Mouse (Mus musculus): Measurements from ENCODE around the gene Rhod. TPM values are rescaled to one million over a fixed set of nuclear protein-coding genes. Genes with fewer than 3 reads are reported as not detected.

The Rhod gene
- polyA plus RNA-seq, 1 experiment from 2014 or later: 39.2 TPM

DNA sequence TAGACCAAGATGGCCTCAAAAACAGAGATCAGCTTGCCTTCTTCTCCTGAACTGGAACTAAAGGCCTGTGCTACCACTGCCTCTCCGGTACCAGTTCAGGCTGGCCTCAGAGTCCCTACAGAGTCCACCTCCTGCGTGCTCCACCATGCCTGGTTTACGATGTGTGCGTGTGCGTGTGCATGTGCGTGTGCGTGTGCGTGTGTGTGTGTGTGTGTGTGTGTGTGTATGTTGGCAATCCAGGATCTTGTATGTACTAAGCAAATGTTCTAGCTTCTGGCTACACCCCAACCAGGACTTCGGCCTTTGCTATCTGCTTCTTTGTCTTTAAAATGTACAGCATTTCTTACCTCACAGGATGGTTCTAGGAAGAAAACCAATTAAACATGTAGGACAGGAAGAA is 10.0 kb upstream of the Rhod start:
- H3K4me3 ChIP-seq: no peak overlapping the region
- peaks cover 4% of the 10 kb centered on the region; the same call in 1 of the 2 replicates for H3K36me3 ChIP-seq
- no peaks in the 10 kb centered on the region for H3K9me3 ChIP-seq
- no peaks in the 10 kb centered on the region for H3K27me3 ChIP-seq
- no peak overlapping the region for H3K27ac ChIP-seq
- no peak overlapping the region for H3K9ac ChIP-seq
- 95% methylated on average over 9 of the region's 9 CpGs for WGBS
- H3K4me1 ChIP-seq: peaks cover 15% of the 10 kb centered on the region
- H3K4me2 ChIP-seq: no peak overlapping the region
- no peak for ATAC-seq (ENCODE audit: insufficient number of reproducible peaks, insufficient read depth, low FRiP score, low TSS enrichment, low read depth)

DNA sequence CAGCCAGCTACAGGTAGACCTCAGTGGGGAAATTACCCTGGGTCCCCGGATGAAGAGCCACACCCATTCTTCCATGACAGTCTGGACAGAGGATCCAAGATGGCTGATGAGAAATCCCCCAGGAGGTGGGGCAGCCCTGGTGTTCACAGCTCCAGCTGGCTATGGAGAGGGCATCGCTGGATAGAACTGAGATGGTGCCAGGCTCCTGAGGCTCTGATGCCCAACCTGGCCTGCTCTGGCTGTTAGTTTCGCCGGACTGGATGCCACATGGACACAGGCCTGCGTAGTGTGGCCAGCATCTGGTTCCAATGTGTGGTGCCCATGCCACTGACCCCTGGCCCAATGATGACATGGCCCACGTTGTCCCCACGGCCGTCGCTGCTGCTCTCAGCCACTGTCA is 8.2 kb upstream of the Rhod start:
- H3K36me3 ChIP-seq: peaks cover 5% of the 10 kb centered on the region; the same call in 1 of the 2 replicates
- peaks cover 7% of the 10 kb centered on the region; the same call in 1 of the 2 replicates for H3K4me1 ChIP-seq
- 73% methylated on average over 9 of the region's 9 CpGs for WGBS
- H3K4me3 ChIP-seq: no peak overlapping the region
- no peak overlapping the region for H3K27ac ChIP-seq
- H3K9ac ChIP-seq: no peak overlapping the region
- H3K4me2 ChIP-seq: no peak overlapping the region
- no peaks in the 10 kb centered on the region for H3K27me3 ChIP-seq
- ATAC-seq (ENCODE audit: insufficient number of reproducible peaks, insufficient read depth, low FRiP score, low TSS enrichment, low read depth): no peak
- H3K9me3 ChIP-seq: no peaks in the 10 kb centered on the region

DNA sequence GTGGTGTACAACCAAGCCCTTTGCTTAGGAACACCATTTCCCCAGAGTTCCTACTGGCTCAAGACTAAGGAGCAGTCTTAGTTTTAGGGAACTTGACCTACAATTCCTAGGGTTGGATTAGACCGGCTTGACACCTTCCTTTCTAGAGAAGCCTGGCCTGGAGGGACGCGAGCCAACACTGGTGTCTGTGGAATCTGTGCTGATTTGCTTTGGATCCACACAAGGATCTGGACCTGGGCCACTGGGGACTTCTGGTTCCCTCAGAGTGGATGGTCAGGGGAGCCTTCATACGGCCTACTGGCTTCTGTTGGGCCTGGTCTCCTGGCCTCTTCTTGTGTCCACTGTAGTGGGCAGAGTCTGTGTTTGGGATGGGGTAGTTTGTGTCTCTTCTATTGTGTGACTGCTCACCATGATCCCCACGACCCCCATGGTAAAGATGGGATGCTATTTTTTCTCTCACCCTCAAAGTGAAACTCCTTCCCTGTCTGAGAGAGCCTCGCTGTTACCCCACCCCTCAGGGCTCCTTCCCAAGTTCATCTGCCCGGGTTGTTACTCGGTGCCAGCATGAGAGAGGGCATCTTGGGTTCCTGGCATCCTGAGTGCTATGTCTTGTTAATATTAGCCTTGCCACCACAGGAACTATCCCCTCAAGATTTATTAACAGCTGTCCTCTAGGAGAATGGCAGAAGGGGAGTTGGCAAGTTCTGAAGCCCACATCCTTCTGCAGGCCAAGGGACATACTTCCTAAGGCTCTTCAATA is 7.6 kb upstream of the Rhod start:
- H3K27me3 ChIP-seq: no peaks in the 10 kb centered on the region
- peaks cover 5% of the 10 kb centered on the region; the same call in 1 of the 2 replicates for H3K36me3 ChIP-seq
- H3K9me3 ChIP-seq: no peaks in the 10 kb centered on the region
- peaks cover 8% of the 10 kb centered on the region for H3K4me1 ChIP-seq
- no peak overlapping the region for H3K4me3 ChIP-seq
- H3K4me2 ChIP-seq: no peak overlapping the region
- WGBS: 89% methylated on average over 8 of the region's 8 CpGs
- ATAC-seq (ENCODE audit: insufficient number of reproducible peaks, insufficient read depth, low FRiP score, low TSS enrichment, low read depth): no peak
- H3K9ac ChIP-seq: no peak overlapping the region
- no peak overlapping the region for H3K27ac ChIP-seq

DNA sequence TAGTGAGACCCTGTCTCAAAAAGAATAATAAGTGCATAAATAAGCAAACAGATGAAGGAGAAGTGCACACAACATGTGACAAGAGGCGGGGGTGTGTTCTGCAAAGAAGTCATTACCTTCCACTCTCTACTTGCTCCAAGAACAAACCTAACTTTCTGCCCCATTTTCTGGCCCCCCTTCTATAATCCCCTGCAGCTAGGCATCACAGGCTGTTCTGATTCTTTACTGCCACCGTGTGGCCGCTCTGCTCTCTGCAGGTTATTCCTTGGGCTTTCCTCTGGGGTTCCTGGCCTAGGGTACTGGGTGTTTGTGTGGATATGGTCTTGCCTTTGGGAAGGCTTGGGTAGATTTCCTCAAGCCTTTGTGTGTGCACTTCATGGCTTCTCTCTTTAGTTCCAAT is 3.2 kb upstream of the Rhod start:
- H3K9me3 ChIP-seq: no peaks in the 10 kb centered on the region
- peak overlapping the region; percentile 28; the same call in 1 of the 2 replicates for H3K27ac ChIP-seq
- peaks cover 48% of the 10 kb centered on the region for H3K4me1 ChIP-seq
- no peak for ATAC-seq (ENCODE audit: insufficient number of reproducible peaks, insufficient read depth, low FRiP score, low TSS enrichment, low read depth)
- H3K4me3 ChIP-seq: no peak overlapping the region
- H3K9ac ChIP-seq: no peak overlapping the region
- H3K36me3 ChIP-seq: peaks cover 5% of the 10 kb centered on the region; the same call in 1 of the 2 replicates
- WGBS: 4% methylated on average over 3 of the region's 3 CpGs
- H3K27me3 ChIP-seq: no peaks in the 10 kb centered on the region
- H3K4me2 ChIP-seq: no peak overlapping the region; the same call in 1 of the 2 replicates

DNA sequence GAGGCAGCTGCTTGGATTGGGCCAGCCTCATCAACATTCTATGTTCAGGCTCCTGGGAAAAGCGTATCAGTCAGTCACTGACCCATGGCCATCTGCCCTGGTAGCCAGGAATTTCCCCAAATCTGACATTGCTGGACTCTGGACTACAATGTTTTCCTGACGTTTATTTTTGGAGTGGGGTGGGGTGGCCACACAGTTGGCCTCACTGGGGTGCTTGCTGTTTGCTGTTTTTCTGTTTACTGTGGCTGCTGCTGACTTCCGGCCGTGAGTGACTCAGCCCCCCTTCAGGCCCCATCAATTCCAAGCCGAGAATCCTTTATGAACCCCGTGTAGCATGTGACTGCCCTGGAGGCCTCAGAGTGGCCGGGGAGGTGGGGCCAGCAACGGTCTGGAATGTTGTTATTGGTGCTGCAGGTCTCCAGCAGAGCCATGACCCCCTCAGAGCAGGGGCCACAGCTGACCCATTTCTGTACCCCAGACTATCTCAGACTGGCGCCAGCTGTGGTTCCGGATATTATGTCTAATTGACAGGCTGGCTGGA is 2.5 kb upstream of the Rhod start:
- Histone ChIP-seq H3K4me3 (no peak overlapping the region), H3K36me3 (peaks cover 5% of the 10 kb centered on the region; the same call in 1 of the 2 replicates), H3K9ac (no peak overlapping the region), H3K27me3 (no peaks in the 10 kb centered on the region), H3K4me1 (peaks cover 48% of the 10 kb centered on the region), H3K27ac (peak overlapping the region; percentile 28; the same call in 1 of the 2 replicates), H3K9me3 (no peaks in the 10 kb centered on the region), H3K4me2 (0 out of 2 replicates have a peak overlapping the region, but pooled peaks have one; percentile 5)
- no peak for ATAC-seq (ENCODE audit: insufficient number of reproducible peaks, insufficient read depth, low FRiP score, low TSS enrichment, low read depth)
- WGBS: 24% methylated on average over 10 of the region's 10 CpGs

DNA sequence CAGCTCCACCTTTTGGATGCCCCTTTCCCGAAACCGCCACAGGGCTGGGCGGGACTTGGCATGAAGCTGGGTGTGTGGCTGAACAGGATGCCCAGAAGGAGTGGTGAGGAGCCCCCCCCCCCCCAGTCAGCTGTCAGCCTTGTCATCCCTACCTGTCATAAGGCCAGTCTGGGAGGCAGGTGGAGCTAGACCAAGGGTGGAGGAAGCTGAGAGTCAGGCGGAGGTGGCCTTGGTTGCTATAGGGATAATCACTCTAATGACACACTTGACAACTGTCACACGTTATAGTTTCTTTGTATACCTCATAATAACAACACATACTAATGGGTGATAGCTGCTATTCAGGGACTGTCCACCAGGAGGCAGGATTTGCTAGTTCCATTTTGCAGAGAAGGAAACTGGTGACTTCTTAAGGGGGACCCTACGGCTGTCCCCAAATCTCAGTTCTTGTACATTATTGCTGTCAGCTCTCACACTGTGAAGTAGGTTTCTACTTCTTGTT is 1.9 kb upstream of the Rhod start:
- no peak overlapping the region for H3K4me3 ChIP-seq
- 28% methylated on average over 6 of the region's 6 CpGs for WGBS
- no peak for ATAC-seq (ENCODE audit: insufficient number of reproducible peaks, insufficient read depth, low FRiP score, low TSS enrichment, low read depth)

DNA sequence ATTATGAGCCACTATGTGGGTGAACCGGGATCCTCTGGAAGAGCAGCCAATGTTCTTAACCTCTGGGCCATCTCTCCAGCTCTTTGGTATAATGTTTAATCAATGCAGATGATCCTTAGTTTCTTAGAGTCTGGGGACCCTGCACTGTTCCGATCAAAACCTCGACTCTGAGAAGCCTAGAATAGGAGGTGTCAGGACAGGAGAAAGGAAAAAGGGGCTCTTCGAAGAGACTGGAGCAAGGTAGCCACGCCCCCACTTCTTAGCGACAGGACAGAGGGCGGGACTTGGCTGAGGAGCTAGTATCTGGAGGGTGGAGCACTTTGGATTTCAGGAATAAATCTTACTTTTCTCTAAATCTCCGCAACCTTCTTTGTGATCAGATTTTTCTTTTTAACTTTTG is 990 bp upstream of the Rhod start:
- no peak overlapping the region; the same call in 1 of the 2 replicates for H3K27ac ChIP-seq
- 7% methylated on average over 8 of the region's 8 CpGs for whole genome bisulfite sequencing
- H3K4me1 ChIP-seq: peaks cover 48% of the 10 kb centered on the region
- H3K4me3 ChIP-seq: peak overlapping the region; percentile 78
- H3K9me3 ChIP-seq: no peaks in the 10 kb centered on the region
- peak overlapping the region; percentile 89; the same call in 1 of the 2 replicates for H3K9ac ChIP-seq
- H3K4me2 ChIP-seq: peak overlapping the region; percentile 85
- no peaks in the 10 kb centered on the region for H3K27me3 ChIP-seq
- ATAC-seq (ENCODE audit: insufficient number of reproducible peaks, insufficient read depth, low FRiP score, low TSS enrichment, low read depth): no peak
- H3K36me3 ChIP-seq: peaks cover 19% of the 10 kb centered on the region

More for the DNA sequence above, 1.9 kb upstream of the Rhod start:
- Histone ChIP-seq H3K9ac (peak overlapping the region; percentile 89; the same call in 1 of the 2 replicates), H3K4me1 (peaks cover 48% of the 10 kb centered on the region), H3K4me2 (peak overlapping the region; percentile 85; the same call in 1 of the 2 replicates), H3K9me3 (no peaks in the 10 kb centered on the region), H3K27me3 (no peaks in the 10 kb centered on the region), H3K27ac (no peak overlapping the region), H3K36me3 (peaks cover 9% of the 10 kb centered on the region; the same call in 1 of the 2 replicates)

DNA sequence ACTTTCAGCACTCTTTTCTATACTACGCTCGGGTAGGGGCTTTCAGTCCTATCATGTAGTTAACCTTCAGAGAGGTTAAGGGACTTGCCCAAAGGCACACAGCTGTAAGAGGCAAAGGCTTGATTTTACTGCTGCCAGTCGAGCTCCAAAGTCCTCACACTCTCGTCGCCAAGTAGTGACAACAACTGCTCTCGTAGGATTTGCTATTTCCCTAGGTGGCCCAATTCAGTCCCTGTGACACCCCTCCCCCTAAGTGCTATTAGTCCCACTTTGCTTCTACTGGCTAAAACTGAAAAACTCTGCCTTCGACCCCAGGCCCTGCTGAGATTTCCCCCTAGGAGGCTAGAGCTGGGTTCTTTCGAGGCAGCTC is 456 bp downstream of the Rhod start:
- ATAC-seq (ENCODE audit: insufficient number of reproducible peaks, insufficient read depth, low FRiP score, low TSS enrichment, low read depth): no peak
- no peaks in the 10 kb centered on the region for H3K27me3 ChIP-seq
- peak overlapping the region; percentile 78 for H3K4me3 ChIP-seq
- peak overlapping the region; percentile 85 for H3K4me2 ChIP-seq
- no peaks in the 10 kb centered on the region for H3K9me3 ChIP-seq
- WGBS: 4% methylated on average over 8 of the region's 8 CpGs
- H3K36me3 ChIP-seq: peaks cover 14% of the 10 kb centered on the region
- peak overlapping the region; percentile 89 for H3K9ac ChIP-seq
- peaks cover 48% of the 10 kb centered on the region for H3K4me1 ChIP-seq
- peak overlapping the region; percentile 74 for H3K27ac ChIP-seq

DNA sequence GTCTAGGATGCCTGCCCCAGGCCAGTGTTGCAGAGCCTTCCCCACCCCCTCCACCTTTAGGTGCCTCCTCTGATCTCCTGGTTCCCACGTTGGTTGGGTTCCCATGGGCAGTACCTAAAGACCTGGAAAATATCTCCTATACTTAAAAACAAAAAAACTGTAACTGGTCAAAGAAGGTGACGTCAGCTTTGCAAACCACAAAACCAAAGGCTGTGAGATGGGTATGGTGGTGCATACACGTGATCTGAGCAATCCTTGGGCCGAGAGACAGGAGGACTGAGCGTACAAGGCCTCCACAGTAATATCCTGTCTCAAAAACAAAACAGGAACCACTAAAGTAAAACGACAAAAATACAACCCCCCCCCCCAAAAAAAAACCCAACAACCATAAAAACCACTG is 1.3 kb downstream of the Rhod start:
- Histone ChIP-seq H3K4me1 (peaks cover 48% of the 10 kb centered on the region), H3K9me3 (no peaks in the 10 kb centered on the region), H3K27me3 (no peaks in the 10 kb centered on the region), H3K36me3 (peaks cover 16% of the 10 kb centered on the region), H3K4me3 (0 out of 2 replicates have a peak overlapping the region, but pooled peaks have one; percentile 7), H3K27ac (no peak overlapping the region), H3K9ac (no peak overlapping the region), H3K4me2 (peak overlapping the region; percentile 33)
- ATAC-seq (ENCODE audit: insufficient number of reproducible peaks, insufficient read depth, low FRiP score, low TSS enrichment, low read depth): no peak
- 62% methylated on average over 6 of the region's 6 CpGs for WGBS

DNA sequence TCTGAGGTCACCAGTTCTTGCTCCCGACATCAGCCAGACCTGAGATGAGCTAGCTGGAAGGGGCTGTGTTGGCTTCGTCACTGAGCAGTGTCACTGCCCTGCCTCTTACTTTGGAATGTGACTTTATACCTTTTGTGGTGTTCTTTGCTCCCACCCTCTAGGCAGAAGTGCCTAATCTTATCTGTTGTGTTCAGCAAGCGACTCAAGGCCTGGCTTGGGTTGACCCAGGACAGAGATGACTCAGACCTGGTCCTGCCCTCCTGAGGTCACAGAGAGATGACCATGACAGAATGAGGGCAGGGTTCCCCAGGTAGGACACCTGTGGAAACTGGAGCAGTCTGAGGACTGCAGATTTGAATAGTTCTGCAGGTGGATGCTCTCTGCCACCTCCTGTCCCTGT is 3.0 kb downstream of the Rhod start:
- Histone ChIP-seq H3K9ac (no peak overlapping the region), H3K4me2 (no peak overlapping the region), H3K9me3 (no peaks in the 10 kb centered on the region), H3K4me3 (no peak overlapping the region), H3K36me3 (peaks cover 28% of the 10 kb centered on the region), H3K27ac (no peak overlapping the region), H3K4me1 (peaks cover 34% of the 10 kb centered on the region), H3K27me3 (no peaks in the 10 kb centered on the region)
- no peak for ATAC-seq (ENCODE audit: insufficient number of reproducible peaks, insufficient read depth, low FRiP score, low TSS enrichment, low read depth)
- 90% methylated on average over 3 of the region's 3 CpGs for WGBS

DNA sequence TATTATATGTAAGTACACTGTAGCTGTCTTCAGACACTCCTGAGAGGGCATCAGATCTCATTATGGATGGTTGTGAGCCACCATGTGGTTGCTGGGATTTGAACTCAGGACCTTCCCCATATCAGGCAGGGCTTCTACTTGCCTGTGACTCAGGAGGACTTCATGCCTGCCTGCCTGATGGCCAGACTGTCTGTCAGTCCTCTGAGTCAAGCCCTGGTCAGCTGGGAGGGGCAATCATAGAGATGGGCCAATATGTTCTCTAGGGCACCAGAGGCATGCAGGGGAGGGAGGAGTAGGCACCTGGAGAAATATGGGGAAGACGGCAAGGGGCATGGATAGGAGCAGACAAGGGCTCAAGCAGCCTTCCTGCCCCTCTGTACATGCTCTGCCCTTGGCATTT is 4.2 kb downstream of the Rhod start:
- H3K27ac ChIP-seq: no peak overlapping the region
- no peak overlapping the region for H3K4me2 ChIP-seq
- H3K36me3 ChIP-seq: peaks cover 40% of the 10 kb centered on the region
- no peaks in the 10 kb centered on the region for H3K9me3 ChIP-seq
- H3K27me3 ChIP-seq: no peaks in the 10 kb centered on the region
- no peak for ATAC-seq (ENCODE audit: insufficient number of reproducible peaks, insufficient read depth, low FRiP score, low TSS enrichment, low read depth)
- no peak overlapping the region for H3K4me3 ChIP-seq
- no peak overlapping the region for H3K9ac ChIP-seq
- WGBS: 91% methylated on average over 1 of the region's 1 CpGs
- peaks cover 21% of the 10 kb centered on the region for H3K4me1 ChIP-seq

DNA sequence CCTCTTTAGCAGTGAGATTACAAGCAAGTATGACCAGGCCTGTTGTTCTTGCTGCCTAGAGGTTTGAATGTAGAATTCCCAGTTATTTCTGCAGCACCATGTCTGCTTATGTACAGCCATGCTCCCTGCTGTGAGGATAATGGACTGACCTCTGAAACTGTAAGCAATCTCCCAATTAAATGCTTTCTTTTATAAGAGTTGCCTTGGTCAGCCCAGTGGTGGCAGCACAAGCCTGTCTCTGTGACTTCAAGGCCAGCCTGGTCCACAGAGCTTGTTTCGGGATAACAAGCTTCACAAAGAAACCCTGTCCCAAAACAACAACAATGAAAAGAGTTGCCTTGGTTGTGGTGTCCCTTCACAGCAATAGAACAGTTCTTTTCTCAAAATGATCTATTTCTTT is 5.5 kb downstream of the Rhod start:
- H3K4me2 ChIP-seq: no peak overlapping the region
- no peak overlapping the region for H3K27ac ChIP-seq
- WGBS: 87% methylated on average over 1 of the region's 1 CpGs
- no peak overlapping the region for H3K9ac ChIP-seq
- no peaks in the 10 kb centered on the region for H3K9me3 ChIP-seq
- H3K4me1 ChIP-seq: peaks cover 13% of the 10 kb centered on the region
- no peaks in the 10 kb centered on the region for H3K27me3 ChIP-seq
- H3K36me3 ChIP-seq: peaks cover 51% of the 10 kb centered on the region
- ATAC-seq (ENCODE audit: insufficient number of reproducible peaks, insufficient read depth, low FRiP score, low TSS enrichment, low read depth): no peak
- no peak overlapping the region for H3K4me3 ChIP-seq
